Mouse (Mus musculus) layer of hippocampus, adult 11-12 months (tissue): ENCODE data around the gene Olfr731.

ENCODE experiments used
- DNase-seq: peaks from one replicate; pipeline ENCODE4 v3.0.0; 2022; ENCODE audit warnings: low spot score

Gene Olfr731

DNA sequence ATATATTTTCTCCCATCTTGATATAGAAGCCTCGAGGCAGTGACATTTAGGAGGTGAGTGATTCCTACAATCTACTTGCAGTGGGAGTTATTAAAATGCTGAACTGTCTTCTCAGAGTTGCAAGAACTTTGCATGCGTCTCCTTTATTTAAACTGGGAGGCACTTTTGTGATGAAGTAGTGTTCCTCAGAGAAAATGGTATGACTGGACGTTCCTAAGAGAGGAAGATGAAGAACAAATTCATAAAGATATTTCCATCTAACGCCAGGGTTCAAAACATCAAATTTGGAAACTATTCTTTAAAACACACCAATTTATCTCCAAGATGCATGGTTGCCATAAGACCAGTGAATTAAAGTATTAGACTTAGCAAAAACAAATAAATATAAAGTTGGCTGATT is at the start of gene Olfr731:
Gene Olfr731 (minus strand): TSS at position 101 of the 400 bp plus-strand sequence.
- DNase-seq: no peak

DNA sequence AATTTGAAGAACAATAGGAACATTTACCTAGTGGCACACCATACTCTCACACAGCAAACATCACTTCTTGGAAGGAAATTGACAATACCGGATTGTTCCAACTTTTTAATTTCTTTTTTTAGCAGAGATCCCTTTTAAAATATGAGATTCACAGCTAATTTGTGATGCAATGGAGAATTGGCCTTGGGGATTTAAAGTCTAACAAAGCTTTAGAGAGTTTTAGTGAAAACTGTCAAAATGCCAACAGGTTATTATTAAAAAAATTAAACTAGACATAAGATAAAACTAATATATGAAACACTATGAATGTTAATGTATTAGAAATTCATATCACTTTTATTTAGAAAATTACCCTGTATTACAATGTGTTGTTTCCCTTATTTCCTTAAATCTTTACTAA is 42.4 kb upstream of the Olfr731 start, which contains the start of gene Olfr732:
Gene Olfr732 (minus strand): TSS at position 101 of the 400 bp plus-strand sequence.
- DNase-seq: no peak

DNA sequence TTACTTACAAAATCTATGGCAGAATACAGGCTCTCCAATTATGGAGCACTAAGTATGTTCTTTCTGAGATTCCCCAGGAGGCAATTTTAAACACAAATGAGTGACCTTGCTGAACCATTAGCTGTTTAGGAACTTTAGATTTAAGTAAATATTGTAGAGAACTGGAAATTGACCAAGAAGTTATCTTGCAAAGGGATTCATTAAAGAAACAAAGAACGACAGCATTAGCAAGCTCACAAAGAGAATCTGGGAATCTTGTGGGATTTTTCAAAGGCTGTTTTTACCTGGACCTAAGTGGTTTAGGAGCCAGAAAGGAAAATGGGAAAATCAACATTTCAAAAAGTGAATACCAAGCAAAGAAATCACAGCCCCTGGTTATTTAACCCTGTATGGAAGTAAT is 53.6 kb downstream of the Olfr731 start, which contains the start of gene Olfr730:
Gene Olfr730 (minus strand): TSS at position 101 of the 400 bp plus-strand sequence.
- no peak for DNase-seq
